ENCODE assay signal across 8 mouse cellular contexts in the genomic region with DNA sequence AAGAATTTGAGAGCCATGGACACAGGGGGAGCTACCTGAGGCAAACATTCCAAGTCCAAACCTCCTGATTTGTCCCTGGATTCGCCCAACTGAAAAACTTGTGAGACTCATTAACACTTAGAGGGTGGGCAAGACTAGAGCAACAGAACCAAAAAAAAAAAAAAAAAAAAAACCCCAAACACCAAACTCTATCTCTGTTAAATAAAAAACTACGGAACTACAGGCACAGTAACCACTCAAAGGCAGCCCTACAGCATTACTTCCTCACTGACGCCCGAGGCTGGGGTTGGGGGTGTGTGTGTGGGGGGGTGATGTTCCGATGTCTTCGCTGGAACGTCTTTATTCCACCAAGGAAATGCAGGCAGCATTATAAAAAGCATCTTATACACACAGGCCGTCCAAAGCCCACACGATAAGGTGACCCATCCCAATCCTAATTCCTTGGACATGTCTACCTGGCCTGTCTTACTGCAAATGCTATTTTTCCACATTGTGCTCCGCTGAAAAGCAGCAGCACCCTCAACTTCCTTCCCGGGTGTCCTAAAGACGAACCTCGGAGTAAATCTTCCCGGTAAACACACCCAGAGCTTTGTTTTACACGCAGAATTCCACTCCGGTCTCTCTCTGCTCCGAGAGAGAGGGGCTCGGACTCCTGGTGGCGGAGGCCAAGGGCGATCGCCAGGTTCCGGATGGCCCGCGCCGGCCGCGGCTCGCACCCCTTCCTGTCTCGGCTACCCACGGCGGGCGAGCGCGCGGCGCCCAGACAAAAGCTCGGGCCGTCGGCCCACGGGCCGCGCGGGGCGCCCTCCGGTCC. TPM values are rescaled to one million over a fixed set of nuclear protein-coding genes. Genes with fewer than 3 reads are reported as not detected.
DNase-seq lines count a peak whose midpoint lies in the region; ATAC-seq and TF ChIP-seq lines count a peak whose summit lies in the region.

No protein-coding gene starts in this region.

- H3K4me2 ChIP-seq in forebrain, embryonic 16.5 days (ENCODE audit: low read length): peak overlapping the region; percentile 90
- peak overlapping the region; percentile 92 for H3K4me2 ChIP-seq in kidney, postnatal 0 days (ENCODE audit: low read length)

- H3K4me1 ChIP-seq in forebrain, embryonic 16.5 days (replicated peaks; ENCODE audit: control insufficient read depth, insufficient read depth, low read length): peaks cover 32% of the 10 kb centered on the region
- H3K4me1 ChIP-seq in kidney, postnatal 0 days (replicated peaks; ENCODE audit: insufficient read depth, low read length): peaks cover 12% of the 10 kb centered on the region

- peak overlapping the region; percentile 95 for H3K9ac ChIP-seq in forebrain, embryonic 16.5 days (replicated peaks; ENCODE audit: low read depth, low read length)
- peak overlapping the region; percentile 89 for H3K9ac ChIP-seq in kidney, postnatal 0 days (ENCODE audit: low read depth, low read length)

- DNase-seq in kidney, adult 18-20 months: peak; percentile 40
- DNase-seq in kidney, adult 11 months: no peak
- DNase-seq in adrenal gland, adult 2 months: peak; percentile 45
- peak; percentile 39 for DNase-seq in kidney, postnatal 0 days (ENCODE audit: low spot score)
- peak; percentile 23 for DNase-seq in mesoderm, embryonic 11.5 days (ENCODE audit: low read depth, low spot score)
- DNase-seq in thymus, postnatal 14 days: peak; percentile 40
- DNase-seq in layer of hippocampus, adult 9-10 months (ENCODE audit: low spot score): no peak

- no peak for ATAC-seq in forebrain, embryonic 16.5 days
- ATAC-seq in kidney, postnatal 0 days (replicated peaks; ENCODE audit: low FRiP score, low read depth): no peak

- TF ChIP-seq CTCF in kidney, postnatal 0 days (IDR thresholded peaks at IDR 0.05; ENCODE audit: low read depth): no peak

- peak overlapping the region; percentile 96 for H3K27ac ChIP-seq in forebrain, embryonic 16.5 days (ENCODE audit: low read length)
- peak overlapping the region; percentile 93 for H3K27ac ChIP-seq in kidney, postnatal 0 days

- no peaks in the 10 kb centered on the region for H3K27me3 ChIP-seq in forebrain, embryonic 16.5 days (replicated peaks; ENCODE audit: control insufficient read depth, insufficient read depth, low read length)
- no peaks in the 10 kb centered on the region for H3K27me3 ChIP-seq in kidney, postnatal 0 days (ENCODE audit: insufficient read depth, low read length)

- H3K36me3 ChIP-seq in forebrain, embryonic 16.5 days (ENCODE audit: control insufficient read depth, insufficient read depth): no peaks in the 10 kb centered on the region
- no peaks in the 10 kb centered on the region for H3K36me3 ChIP-seq in kidney, postnatal 0 days (ENCODE audit: insufficient read depth, low read length)

- H3K9me3 ChIP-seq in forebrain, embryonic 16.5 days (ENCODE audit: control insufficient read depth, low read length): no peaks in the 10 kb centered on the region
- H3K9me3 ChIP-seq in kidney, postnatal 0 days (replicated peaks; ENCODE audit: low read length): no peaks in the 10 kb centered on the region

- 3% methylated on average over 44 of the region's 45 CpGs for WGBS in forebrain, embryonic 16.5 days
- WGBS in kidney, postnatal 0 days: 1% methylated on average over 45 of the region's 45 CpGs

- peak overlapping the region; percentile 92 for H3K4me3 ChIP-seq in forebrain, embryonic 16.5 days (replicated peaks; ENCODE audit: low read length)
- peak overlapping the region; percentile 85 for H3K4me3 ChIP-seq in kidney, postnatal 0 days (replicated peaks; ENCODE audit: low read depth, low read length)

RNA-seq across cellular contexts. Expression of gene Rnf34, which starts 49.3 kb away (rescaled TPM):
- total RNA-seq in adrenal gland, adult 2 months (2021): 10 to 100 TPM; 17.9 to 33.8 TPM
- 3.7 and 4.4 TPM in 2 replicates for polyA plus RNA-seq in adrenal gland, adult 2 months (2012; rRNA removed)
- polyA plus RNA-seq in forebrain, embryonic 16.5 days (2015; fragmentation: Nextera tagmentation; extraction: Ambion mirVana): 52.3 and 58.0 TPM in 2 replicates
- polyA plus RNA-seq in kidney, postnatal 0 days (2015; fragmentation: Nextera tagmentation; extraction: Ambion mirVana): 33.3 and 33.9 TPM in 2 replicates

Comparison
In these comparisons a context has a peak if more than half of its experiments do, and no peak if none do; other contexts are left out.
1. DNase-seq: peak in kidney, adult 18-20 months (single experiment), adrenal gland, adult 2 months (single experiment), kidney, postnatal 0 days (single experiment), mesoderm, embryonic 11.5 days (single experiment) and thymus, postnatal 14 days (single experiment); none in kidney, adult 11 months (single experiment) and layer of hippocampus, adult 9-10 months (single experiment).